Mouse (Mus musculus) G1E (cell line): ENCODE results near the gene Cldn6.

Source experiments
- CTCF ChIP-seq: IDR thresholded peaks from 2 replicates; pipeline ENCODE4 v1.5.1; 2012; ENCODE audit warnings: low read depth, low read length, inconsistent platforms, mixed read lengths
- GATA1 ChIP-seq: IDR thresholded peaks from 2 replicates; pipeline ENCODE4 v1.6.1; 2012; ENCODE audit warnings: borderline replicate concordance, low read length, inconsistent platforms, mixed read lengths
- GATA2 ChIP-seq: IDR thresholded peaks from 2 replicates; pipeline ENCODE4 v1.6.1; 2012; ENCODE audit warnings: low read depth, low read length, inconsistent platforms, borderline replicate concordance
- POLR2AphosphoS5 ChIP-seq: IDR thresholded peaks from 2 replicates; pipeline ENCODE4 v1.6.1; 2012; ENCODE audit warnings: low read depth, low read length, inconsistent platforms; ENCODE audit not compliant: insufficient replicate concordance

DNA sequence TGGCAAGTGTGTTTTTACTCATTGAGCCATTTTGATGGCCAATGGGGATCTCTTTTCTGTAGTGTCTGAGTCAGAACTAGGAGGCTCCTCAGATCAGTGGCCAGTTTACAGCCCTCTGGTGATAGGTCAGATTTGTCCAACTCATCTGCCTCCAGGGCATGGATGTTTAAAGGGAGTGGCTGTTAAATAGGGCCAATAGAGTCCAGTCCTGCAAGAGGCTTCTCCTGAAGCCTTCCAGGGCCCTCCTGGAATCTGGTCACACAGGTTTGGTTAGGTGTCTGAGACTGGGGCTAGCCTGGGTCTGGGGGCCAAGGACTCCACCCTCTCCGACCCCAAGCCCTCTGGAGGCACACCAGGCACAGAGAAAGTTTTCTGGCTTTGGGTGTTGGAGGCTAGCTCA lies 15.4 kb downstream of the Cldn6 start:
- TF ChIP-seq GATA1 (no peak), CTCF (no peak), POLR2AphosphoS5 (no peak), GATA2 (no peak)
